Mouse (Mus musculus) small intestine, adult 2 months (tissue): Measurements from ENCODE around the gene Syne1.

Experiments
- CTCF ChIP-seq: fragments of 200-500 bp; IDR thresholded peaks from 2 replicates; pipeline ENCODE4 v1.5.1; 2012; ENCODE audit warnings: low read depth, mild to moderate bottlenecking, control low read depth, inconsistent platforms, low read length, moderate library complexity, mixed read lengths; ENCODE audit not compliant: insufficient replicate concordance, insufficient read length; ENCODE audit errors: extremely low read depth
- POLR2A ChIP-seq: fragments of 200-500 bp; IDR thresholded peaks from 2 replicates; pipeline ENCODE4 v1.6.1; 2012; ENCODE audit warnings: low read depth, mild to moderate bottlenecking, control low read depth, inconsistent platforms, low read length, moderate library complexity

GRCm38 (mm10) chr10:5353390-5353789 is 197.9 kb downstream of the Syne1 start:
- TF ChIP-seq CTCF (no peak), POLR2A (no peak)
